In genomic region chr10:81378553-81379182, GRCm38 (mm10) we compare ENCODE assay signal across 8 mouse cellular contexts. TPM values are rescaled to one million over a fixed set of nuclear protein-coding genes. Genes with fewer than 3 reads are reported as not detected.
DNase-seq lines count a peak whose midpoint lies in the region; ATAC-seq and TF ChIP-seq lines count a peak whose summit lies in the region.

No protein-coding gene starts in this region.

- ATAC-seq in CD4-positive, CD25-positive, alpha-beta regulatory T cell, adult 4 months, result peak; percentile 95
- ATAC-seq in heart, embryonic 15.5 days (replicated peaks; ENCODE audit: insufficient number of reproducible peaks, insufficient read depth, low FRiP score, low read depth), result peak; percentile 93
- peak; percentile 83 for ATAC-seq in liver, embryonic 14.5 days (ENCODE audit: insufficient read depth)
- peak; percentile 95 for ATAC-seq in neural tube, embryonic 11.5 days (ENCODE audit: insufficient read depth, low FRiP score, low TSS enrichment)
- peak; percentile 95 for ATAC-seq in stomach, postnatal 0 days (ENCODE audit: low FRiP score, low TSS enrichment)

- WGBS in forebrain, embryonic 10.5 days, result under 1% methylated on average over 46 of the region's 46 CpGs
- WGBS in heart, embryonic 15.5 days, result under 1% methylated on average over 46 of the region's 46 CpGs
- WGBS in liver, embryonic 14.5 days (ENCODE audit: insufficient replicate concordance), result under 1% methylated on average over 43 of the region's 46 CpGs
- WGBS in neural tube, embryonic 11.5 days, result 1% methylated on average over 43 of the region's 46 CpGs
- under 1% methylated on average over 42 of the region's 46 CpGs for WGBS in stomach, postnatal 0 days

- TF ChIP-seq EP300 in liver, embryonic 14.5 days (IDR thresholded peaks at IDR 0.05; ENCODE audit: low read depth), result no peak
- TF ChIP-seq EP300 in stomach, postnatal 0 days (optimal IDR thresholded peaks at IDR 0.05), result no peak

- peak overlapping the region; percentile 60 for H3K9ac ChIP-seq in heart, embryonic 15.5 days
- H3K9ac ChIP-seq in liver, embryonic 14.5 days (replicated peaks), result peak overlapping the region; percentile 95
- peak overlapping the region; percentile 89 for H3K9ac ChIP-seq in neural tube, embryonic 11.5 days (ENCODE audit: low read length)
- peak overlapping the region; percentile 43 for H3K9ac ChIP-seq in stomach, postnatal 0 days (ENCODE audit: low read length)

- H3K27me3 ChIP-seq in forebrain, embryonic 10.5 days (ENCODE audit: poor library complexity, severe bottlenecking), result no peaks in the 10 kb centered on the region
- no peaks in the 10 kb centered on the region for H3K27me3 ChIP-seq in heart, embryonic 15.5 days
- no peaks in the 10 kb centered on the region for H3K27me3 ChIP-seq in liver, embryonic 14.5 days (ENCODE audit: control insufficient read depth, insufficient read depth, low read length)
- H3K27me3 ChIP-seq in neural tube, embryonic 11.5 days (ENCODE audit: control insufficient read depth, insufficient read depth, low read length), result no peaks in the 10 kb centered on the region
- no peaks in the 10 kb centered on the region for H3K27me3 ChIP-seq in stomach, postnatal 0 days (ENCODE audit: control insufficient read depth, insufficient read depth, low read length)

- peaks cover 29% of the 10 kb centered on the region for H3K36me3 ChIP-seq in forebrain, embryonic 10.5 days (replicated peaks)
- peaks cover 14% of the 10 kb centered on the region; the same call in 1 of the 2 replicates for H3K36me3 ChIP-seq in heart, embryonic 15.5 days
- peaks cover 33% of the 10 kb centered on the region for H3K36me3 ChIP-seq in liver, embryonic 14.5 days (replicated peaks; ENCODE audit: control insufficient read depth, insufficient read depth, low read depth)
- peaks cover 2% of the 10 kb centered on the region for H3K36me3 ChIP-seq in neural tube, embryonic 11.5 days (ENCODE audit: control insufficient read depth, insufficient read depth, low read length)
- peaks cover 5% of the 10 kb centered on the region; the same call in 1 of the 2 replicates for H3K36me3 ChIP-seq in stomach, postnatal 0 days (ENCODE audit: control insufficient read depth, insufficient read depth, low read length)

- TF ChIP-seq CTCF in liver, embryonic 14.5 days (IDR thresholded peaks at IDR 0.05; ENCODE audit: low read depth), result peak; percentile 22
- peak; percentile 40 for TF ChIP-seq CTCF in stomach, postnatal 0 days (IDR thresholded peaks at IDR 0.05; ENCODE audit: low read depth)

- peaks cover 30% of the 10 kb centered on the region for H3K4me1 ChIP-seq in forebrain, embryonic 10.5 days
- H3K4me1 ChIP-seq in heart, embryonic 15.5 days (replicated peaks), result peaks cover 39% of the 10 kb centered on the region
- H3K4me1 ChIP-seq in liver, embryonic 14.5 days (replicated peaks; ENCODE audit: control insufficient read depth in 2 of 2, insufficient read depth in 2 of 2, low read length in 1 of 2), result peaks cover 56 to 60% of the 10 kb centered on the region in 2 experiments
- peaks cover 12% of the 10 kb centered on the region for H3K4me1 ChIP-seq in neural tube, embryonic 11.5 days (ENCODE audit: control insufficient read depth, insufficient read depth, low read length)
- peaks cover 13% of the 10 kb centered on the region for H3K4me1 ChIP-seq in stomach, postnatal 0 days (replicated peaks; ENCODE audit: control insufficient read depth, insufficient read depth)

- H3K27ac ChIP-seq in forebrain, embryonic 10.5 days, result peak overlapping the region; percentile 98
- peak overlapping the region; percentile 77 for H3K27ac ChIP-seq in heart, embryonic 15.5 days
- H3K27ac ChIP-seq in liver, embryonic 14.5 days, result peak overlapping the region; percentile 97
- H3K27ac ChIP-seq in neural tube, embryonic 11.5 days (ENCODE audit: low read depth, low read length), result peak overlapping the region; percentile 67; the same call in 1 of the 2 replicates
- H3K27ac ChIP-seq in stomach, postnatal 0 days (replicated peaks), result peak overlapping the region; percentile 25; the same call in 1 of the 2 replicates

- H3K4me3 ChIP-seq in forebrain, embryonic 10.5 days, result peak overlapping the region; percentile 92
- H3K4me3 ChIP-seq in heart, embryonic 15.5 days, result peak overlapping the region; percentile 93
- peak overlapping the region; percentile 71 to 96 for H3K4me3 ChIP-seq in liver, embryonic 14.5 days (ENCODE audit: insufficient read depth in 1 of 2, low read depth in 2 of 2, low read length in 2 of 2)
- peak overlapping the region; percentile 85 for H3K4me3 ChIP-seq in neural tube, embryonic 11.5 days (ENCODE audit: low read depth, low read length)
- H3K4me3 ChIP-seq in stomach, postnatal 0 days (ENCODE audit: low read depth, low read length), result peak overlapping the region; percentile 86

- no peaks in the 10 kb centered on the region for H3K9me3 ChIP-seq in forebrain, embryonic 10.5 days
- no peaks in the 10 kb centered on the region for H3K9me3 ChIP-seq in heart, embryonic 15.5 days (replicated peaks)
- no peaks in the 10 kb centered on the region for H3K9me3 ChIP-seq in liver, embryonic 14.5 days (ENCODE audit: control insufficient read depth, low read length)
- no peaks in the 10 kb centered on the region for H3K9me3 ChIP-seq in neural tube, embryonic 11.5 days (ENCODE audit: control insufficient read depth, low read length)
- no peaks in the 10 kb centered on the region for H3K9me3 ChIP-seq in stomach, postnatal 0 days (ENCODE audit: control insufficient read depth, low read length)

- peak; percentile 100 for DNase-seq in c-Kit-positive CD71-negative TER-119-negative erythroid progenitor cells, embryonic 14.5 days (ENCODE audit: low read depth)
- DNase-seq in forebrain, embryonic 10.5 days (ENCODE audit: extremely low spot score, low spot score), result peak; percentile 100
- DNase-seq in kidney, postnatal 25 days, result peak; percentile 100
- DNase-seq in liver, embryonic 14.5 days (ENCODE audit: low read depth in 3 of 3, low spot score in 3 of 3), result peak; percentile 100
- DNase-seq in neural tube, embryonic 11.5 days (ENCODE audit: low spot score), result peak; percentile 100
- peak; percentile 100 for DNase-seq in stomach, postnatal 0 days (ENCODE audit: low spot score)

- H3K4me2 ChIP-seq in heart, embryonic 15.5 days, result peak overlapping the region; percentile 89
- H3K4me2 ChIP-seq in liver, embryonic 14.5 days (ENCODE audit: low read depth), result peak overlapping the region; percentile 96
- peak overlapping the region; percentile 88 for H3K4me2 ChIP-seq in neural tube, embryonic 11.5 days (ENCODE audit: low read depth)
- H3K4me2 ChIP-seq in stomach, postnatal 0 days (replicated peaks; ENCODE audit: low read depth), result peak overlapping the region; percentile 57

RNA-seq across cellular contexts. Expression of gene Fzr1, which starts 0.4 kb away (rescaled TPM):
- 10 to 100 TPM; 12.3 to 16.4 TPM for polyA plus RNA-seq in CD4-positive, CD25-positive, alpha-beta regulatory T cell, adult 4 months (2017; shearing (Covaris generic))
- 135 and 139 TPM in 2 replicates for polyA plus RNA-seq in forebrain, embryonic 10.5 days (2016; fragmentation: Nextera tagmentation; extraction: Ambion mirVana)
- polyA plus RNA-seq in heart, embryonic 15.5 days (2015; fragmentation: Nextera tagmentation; extraction: Ambion mirVana), result 66.5 and 84.1 TPM in 2 replicates
- 73.1 and 86.2 TPM in 2 replicates for polyA plus RNA-seq in liver, embryonic 14.5 days (2012; rRNA removed)
- polyA plus RNA-seq in liver, embryonic 14.5 days (2014; fragmentation: Nextera tagmentation; extraction: Ambion mirVana), result 80.5 and 85.2 TPM in 2 replicates
- polyA plus RNA-seq in neural tube, embryonic 11.5 days (2014; fragmentation: Nextera tagmentation; extraction: Ambion mirVana), result 112 and 120 TPM in 2 replicates
- 51.4 and 51.6 TPM in 2 replicates for polyA plus RNA-seq in stomach, postnatal 0 days (2015; fragmentation: Nextera tagmentation; extraction: Ambion mirVana)

RNA-seq across cellular contexts. Expression of gene Dohh, which starts 5.6 kb away (rescaled TPM):
- 10 to 100 TPM in 1 of 2 experiments, 1 to 10 TPM in 1; 9.4 to 13.9 TPM for polyA plus RNA-seq in CD4-positive, CD25-positive, alpha-beta regulatory T cell, adult 4 months (2017; shearing (Covaris generic))
- 96.8 and 97.9 TPM in 2 replicates for polyA plus RNA-seq in forebrain, embryonic 10.5 days (2016; fragmentation: Nextera tagmentation; extraction: Ambion mirVana)
- polyA plus RNA-seq in heart, embryonic 15.5 days (2015; fragmentation: Nextera tagmentation; extraction: Ambion mirVana), result 65.2 and 79.9 TPM in 2 replicates
- 29.8 and 32.2 TPM in 2 replicates for polyA plus RNA-seq in liver, embryonic 14.5 days (2012; rRNA removed)
- 35.0 and 39.7 TPM in 2 replicates for polyA plus RNA-seq in liver, embryonic 14.5 days (2014; fragmentation: Nextera tagmentation; extraction: Ambion mirVana)
- 64.1 and 76.1 TPM in 2 replicates for polyA plus RNA-seq in neural tube, embryonic 11.5 days (2014; fragmentation: Nextera tagmentation; extraction: Ambion mirVana)
- polyA plus RNA-seq in stomach, postnatal 0 days (2015; fragmentation: Nextera tagmentation; extraction: Ambion mirVana), result 59.4 and 63.0 TPM in 2 replicates

RNA-seq across cellular contexts. Expression of gene Gm48551, which starts 5.6 kb away (rescaled TPM):
- polyA plus RNA-seq in CD4-positive, CD25-positive, alpha-beta regulatory T cell, adult 4 months (2017; shearing (Covaris generic)), result 1 to 10 TPM; 2.2 to 3.7 TPM
- polyA plus RNA-seq in forebrain, embryonic 10.5 days (2016; fragmentation: Nextera tagmentation; extraction: Ambion mirVana), result 2.6 and 3.1 TPM in 2 replicates
- polyA plus RNA-seq in heart, embryonic 15.5 days (2015; fragmentation: Nextera tagmentation; extraction: Ambion mirVana), result 2.2 and 2.3 TPM in 2 replicates
- polyA plus RNA-seq in liver, embryonic 14.5 days (2012; rRNA removed), result 1.0 and 1.7 TPM in 2 replicates
- polyA plus RNA-seq in liver, embryonic 14.5 days (2014; fragmentation: Nextera tagmentation; extraction: Ambion mirVana), result 0.37 and 0.47 TPM in 2 replicates
- polyA plus RNA-seq in neural tube, embryonic 11.5 days (2014; fragmentation: Nextera tagmentation; extraction: Ambion mirVana), result 1.7 and 3.0 TPM in 2 replicates
- polyA plus RNA-seq in stomach, postnatal 0 days (2015; fragmentation: Nextera tagmentation; extraction: Ambion mirVana), result 1.1 and 1.4 TPM in 2 replicates

RNA-seq across cellular contexts. Expression of gene Gm48552, which starts 10.1 kb away (rescaled TPM):
- polyA plus RNA-seq in CD4-positive, CD25-positive, alpha-beta regulatory T cell, adult 4 months (2017; shearing (Covaris generic)), result 1 to 10 TPM in 1 of 2 experiments, under 1 TPM in 1; 0.71 to 2.3 TPM
- polyA plus RNA-seq in forebrain, embryonic 10.5 days (2016; fragmentation: Nextera tagmentation; extraction: Ambion mirVana), result 0.78 and 1.4 TPM in 2 replicates
- polyA plus RNA-seq in heart, embryonic 15.5 days (2015; fragmentation: Nextera tagmentation; extraction: Ambion mirVana), result 0.84 and 0.91 TPM in 2 replicates
- 0.78 and 0.90 TPM in 2 replicates for polyA plus RNA-seq in liver, embryonic 14.5 days (2012; rRNA removed)
- 0.21 and 0.36 TPM in 2 replicates for polyA plus RNA-seq in liver, embryonic 14.5 days (2014; fragmentation: Nextera tagmentation; extraction: Ambion mirVana)
- polyA plus RNA-seq in neural tube, embryonic 11.5 days (2014; fragmentation: Nextera tagmentation; extraction: Ambion mirVana), result 0.97 and 1.3 TPM in 2 replicates
- polyA plus RNA-seq in stomach, postnatal 0 days (2015; fragmentation: Nextera tagmentation; extraction: Ambion mirVana), result 0.29 and 0.36 TPM in 2 replicates

RNA-seq across cellular contexts. Expression of gene 4930404N11Rik, which starts 13.1 kb away (rescaled TPM):
- polyA plus RNA-seq in CD4-positive, CD25-positive, alpha-beta regulatory T cell, adult 4 months (2017; shearing (Covaris generic)), result 1 to 10 TPM in 1 of 2 experiments, under 1 TPM in 1; 0.34 to 2.0 TPM
- 0.35 and 0.52 TPM in 2 replicates for polyA plus RNA-seq in forebrain, embryonic 10.5 days (2016; fragmentation: Nextera tagmentation; extraction: Ambion mirVana)
- 0.81 and 2.2 TPM in 2 replicates for polyA plus RNA-seq in heart, embryonic 15.5 days (2015; fragmentation: Nextera tagmentation; extraction: Ambion mirVana)
- polyA plus RNA-seq in liver, embryonic 14.5 days (2012; rRNA removed), result 0.55 and 0.78 TPM in 2 replicates
- polyA plus RNA-seq in liver, embryonic 14.5 days (2014; fragmentation: Nextera tagmentation; extraction: Ambion mirVana), result 0.44 and 0.60 TPM in 2 replicates
- polyA plus RNA-seq in neural tube, embryonic 11.5 days (2014; fragmentation: Nextera tagmentation; extraction: Ambion mirVana), result 0.20 and 0.50 TPM in 2 replicates
- 16.5 and 17.5 TPM in 2 replicates for polyA plus RNA-seq in stomach, postnatal 0 days (2015; fragmentation: Nextera tagmentation; extraction: Ambion mirVana)

Comparison
In these comparisons a context has a peak if more than half of its experiments do, and no peak if none do; other contexts are left out.
1. Peak in every context shown above with its lines: DNase-seq, ATAC-seq, H3K4me3 ChIP-seq and H3K27ac ChIP-seq.
2. H3K27ac ChIP-seq: peak in every context shown above with its lines; median percentile 98 in forebrain, embryonic 10.5 days; 97 in liver, embryonic 14.5 days; 77 in heart, embryonic 15.5 days; 67 in neural tube, embryonic 11.5 days; 25 in stomach, postnatal 0 days.
3. H3K9ac ChIP-seq: peak in every context shown above with its lines; median percentile 95 in liver, embryonic 14.5 days; 89 in neural tube, embryonic 11.5 days; 60 in heart, embryonic 15.5 days; 43 in stomach, postnatal 0 days.